Mouse (Mus musculus): ENCODE data around the gene Fut4.
"Not testable (repeated sequence)": the region's sequence is repeated elsewhere in the genome, so short reads cannot be mapped to it uniquely, and the experiment has no call there.

Gene Fut4

DNA sequence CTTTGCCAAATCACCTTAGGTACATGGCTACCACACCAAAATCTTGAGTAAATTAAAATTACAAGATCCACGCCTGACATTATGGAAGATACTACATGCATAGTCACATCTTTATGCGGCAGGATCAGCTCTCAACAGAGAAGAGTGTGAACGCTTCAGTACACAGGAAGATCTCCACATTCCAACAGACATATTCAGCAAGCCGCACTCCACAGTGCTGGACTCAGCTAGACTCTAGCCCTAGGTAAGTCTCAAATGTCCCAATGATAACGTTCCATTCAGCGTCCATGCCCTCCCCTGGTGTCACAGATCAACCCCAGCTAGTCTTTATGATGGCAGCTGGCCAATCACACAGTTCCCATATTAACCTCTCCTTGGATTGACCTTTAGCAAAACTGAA lies 26.2 kb downstream of the Fut4 start:
- no peak for DNase-seq (ENCODE audit: low spot score in 2 of 2)

DNA sequence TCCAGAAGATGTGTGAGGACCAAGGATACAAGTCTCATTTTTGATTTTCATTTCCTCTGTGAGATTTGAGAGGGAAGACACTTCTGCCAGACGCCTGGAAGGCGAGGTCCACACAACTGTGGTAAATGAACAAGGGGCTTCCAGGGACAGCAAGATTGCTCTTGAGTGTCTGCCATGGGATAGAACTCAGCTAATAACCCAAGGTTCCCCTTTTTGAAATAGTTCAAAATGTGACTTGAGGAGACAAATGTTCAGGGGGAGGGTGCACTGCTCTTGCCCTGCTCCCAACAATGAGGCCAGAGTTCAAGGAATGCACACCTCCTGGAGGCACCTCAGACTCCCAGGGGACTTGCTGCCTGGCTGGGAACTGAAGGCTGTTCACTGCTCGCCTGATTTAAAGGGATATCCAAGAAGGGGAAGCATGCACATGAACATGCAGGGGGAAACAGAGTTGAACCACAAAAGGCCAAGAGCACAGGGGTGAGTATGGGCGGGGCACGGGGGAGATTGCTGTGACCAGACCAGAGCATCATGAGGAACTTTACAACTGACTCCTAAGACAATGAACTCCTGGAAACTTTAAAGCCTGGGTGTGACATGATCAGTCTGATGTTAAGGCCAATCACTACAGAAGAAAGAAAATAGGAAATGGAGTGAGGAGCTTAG lies 27.3 kb downstream of the Fut4 start:
- DNase-seq (ENCODE audit: low spot score in 2 of 2) = no peak

- DNase-seq (ENCODE audit: low spot score in 2 of 2) = no peak
Measured at GRCm38 (mm10) chr9:14721610-14722009, 30.6 kb downstream of the Fut4 start.

DNA sequence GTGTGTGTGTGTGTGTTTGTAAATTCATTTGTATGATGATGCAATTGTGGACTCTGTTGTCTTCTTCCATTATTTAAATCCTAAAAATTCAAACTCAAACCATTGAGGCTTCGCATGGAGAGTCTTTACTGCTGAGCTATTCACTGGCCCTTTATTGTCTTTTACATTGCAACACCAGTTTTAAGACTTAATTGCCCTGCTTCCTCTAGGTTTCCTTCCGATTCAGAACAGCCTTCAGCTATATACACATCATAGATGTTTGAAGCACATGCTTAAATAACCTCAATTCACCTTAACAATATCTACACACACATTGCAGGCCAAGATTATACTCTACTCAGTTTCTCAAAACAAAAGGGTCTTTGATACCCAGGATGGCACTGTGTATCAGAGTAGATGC lies 31.8 kb downstream of the Fut4 start:
- no peak for DNase-seq (ENCODE audit: low spot score in 2 of 2)

- no peak for DNase-seq (ENCODE audit: low spot score in 2 of 2)
Measured at GRCm38 (mm10) chr9:14718332-14718691, 33.9 kb downstream of the Fut4 start.

DNA sequence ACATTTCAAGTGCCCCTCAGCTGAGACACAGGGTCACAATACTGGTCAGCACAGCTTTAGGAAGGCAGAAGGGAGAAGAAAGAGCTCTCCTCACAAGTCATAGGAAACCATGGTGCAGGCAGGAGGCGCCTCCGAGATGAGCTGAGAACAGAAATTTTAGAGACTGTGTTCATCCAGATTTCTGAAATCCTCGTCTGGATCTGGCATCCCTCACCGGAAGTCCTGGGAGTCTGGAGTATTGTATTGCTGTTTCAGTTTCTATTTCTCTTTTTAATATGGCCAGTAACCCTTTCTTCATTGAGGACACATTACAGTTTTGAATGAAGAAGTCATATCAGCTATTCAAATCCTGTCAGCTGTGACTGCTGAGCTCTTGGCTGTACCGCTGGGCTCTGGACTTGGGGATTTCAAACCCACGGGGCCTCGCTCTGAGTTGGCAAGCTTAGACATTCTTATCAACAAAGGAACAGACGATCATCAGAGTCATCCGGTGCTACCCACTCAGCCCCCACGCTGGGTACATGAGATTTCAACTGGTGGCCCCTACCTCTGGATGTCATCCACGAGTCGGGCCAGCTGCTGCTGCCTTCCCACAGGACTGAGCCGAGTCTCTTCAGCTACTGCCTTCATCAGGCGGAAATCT lies 34.4 kb downstream of the Fut4 start:
- no peak for DNase-seq (ENCODE audit: low spot score in 2 of 2)

- DNase-seq (ENCODE audit: low spot score in 2 of 2) = no peak
Measured at GRCm38 (mm10) chr9:14715258-14715657, 36.9 kb downstream of the Fut4 start.

- no peak for DNase-seq (ENCODE audit: low spot score in 2 of 2)
Measured at GRCm38 (mm10) chr9:14710910-14711309, 41.3 kb downstream of the Fut4 start.

DNA sequence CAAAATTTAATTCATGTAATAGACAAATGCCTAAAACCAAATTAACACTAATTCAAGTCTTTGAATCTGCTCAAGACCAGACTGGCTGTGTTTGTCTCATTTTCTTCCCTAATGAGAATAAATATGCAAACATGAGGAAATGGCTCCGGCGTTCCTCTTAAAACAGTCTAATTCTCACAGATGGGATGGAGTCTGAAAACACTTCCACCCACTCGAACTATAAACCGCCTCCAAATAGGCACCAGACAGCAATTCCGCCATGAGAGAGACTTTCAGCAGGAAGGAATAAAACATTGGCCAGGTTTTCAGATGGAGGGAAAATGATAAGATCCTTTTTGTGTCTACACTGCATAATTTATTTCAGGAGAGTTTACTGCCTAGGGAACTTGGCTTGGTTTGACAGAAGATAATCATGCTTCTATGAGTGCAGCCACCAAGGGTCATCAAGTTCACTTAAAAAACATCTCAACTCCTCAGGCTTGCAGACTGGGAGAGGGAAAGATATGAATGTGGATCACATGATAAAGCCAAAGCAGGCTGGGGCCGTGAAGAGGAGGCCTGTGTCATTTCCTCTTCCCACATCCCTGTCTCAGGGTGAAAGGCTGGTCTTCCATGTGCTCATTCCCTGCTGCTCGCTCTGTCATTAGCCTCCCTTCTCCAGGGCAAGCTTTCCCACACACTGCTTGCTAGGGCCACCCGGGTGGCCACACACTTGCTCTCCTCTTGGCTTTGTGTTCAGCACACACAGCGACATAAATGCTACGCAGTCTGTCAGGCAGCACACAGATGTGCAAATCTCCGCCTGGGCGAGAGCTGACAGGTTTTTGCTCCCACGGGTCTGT lies 46.7 kb downstream of the Fut4 start:
- no peak for DNase-seq (ENCODE audit: low spot score in 2 of 2)

GRCm38 (mm10) chr9:14700795-14701194 lies 51.4 kb downstream of the Fut4 start:
- DNase-seq (ENCODE audit: low spot score in 2 of 2) = not testable (repeated sequence)

- DNase-seq (ENCODE audit: low spot score in 2 of 2) = no peak
Measured at GRCm38 (mm10) chr9:14699288-14699640, 52.9 kb downstream of the Fut4 start.

DNA sequence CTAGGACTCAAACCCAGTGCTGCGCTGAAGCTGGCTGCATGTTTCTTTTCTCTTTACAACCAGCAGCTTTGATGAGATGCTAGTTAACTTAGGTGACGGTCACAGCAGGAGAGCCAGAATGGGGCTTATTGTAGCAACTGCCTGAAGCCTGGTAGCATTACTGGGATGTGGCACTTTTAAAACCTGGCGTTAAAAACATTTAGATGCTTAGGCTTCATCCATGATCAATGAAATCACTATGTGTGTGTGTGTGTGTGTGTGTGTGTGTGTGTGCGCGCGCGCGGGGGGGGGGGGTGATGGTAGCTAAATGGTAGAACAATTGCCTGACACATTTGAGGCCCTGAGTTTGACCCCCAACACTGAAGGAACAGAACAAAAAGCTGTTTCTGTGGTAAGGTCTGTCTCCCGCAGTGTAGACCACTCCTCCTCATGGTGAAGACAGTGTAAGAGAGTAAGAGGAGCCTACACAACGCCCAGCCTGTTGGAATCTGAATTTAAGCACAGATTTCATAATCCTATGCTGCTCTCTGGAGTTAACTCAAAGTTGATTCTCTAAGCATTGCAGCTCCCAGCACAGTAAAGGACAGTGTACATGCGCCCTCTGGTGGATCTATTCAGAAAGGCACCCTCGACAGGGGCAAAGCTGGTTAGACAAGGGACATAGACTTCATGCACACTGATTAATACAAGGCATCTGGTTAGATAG lies 53.5 kb downstream of the Fut4 start:
- DNase-seq (ENCODE audit: low spot score in 2 of 2) = peak; percentile 58 to 81

All from spleen, postnatal 10 days (tissue).